Mouse (Mus musculus) bone marrow macrophage, adult 2 months (primary cell): ENCODE results near the gene Fcgr3. TPM values are rescaled to one million over a fixed set of nuclear protein-coding genes. Genes with fewer than 3 reads are reported as not detected.

Source experiments
- H3K27ac ChIP-seq: 2 replicates; pipeline ENCODE4 v1.5.1; 2012; ENCODE audit warnings: low read depth, low read length; ENCODE audit not compliant: insufficient read depth
- H3K4me1 ChIP-seq: 2 replicates; pipeline ENCODE4 v1.6.1; 2012; ENCODE audit warnings: low read length; ENCODE audit not compliant: control insufficient read depth, insufficient read depth
- H3K4me3 ChIP-seq: 2 replicates; pipeline ENCODE4 v1.5.1; 2012; ENCODE audit warnings: mild to moderate bottlenecking, low read length, moderate library complexity; ENCODE audit not compliant: insufficient read depth
- CTCF ChIP-seq: IDR thresholded peaks from 2 replicates; pipeline ENCODE4 v1.5.1; 2012; ENCODE audit warnings: low read depth, mild to moderate bottlenecking, low read length, moderate library complexity
- POLR2A ChIP-seq: IDR thresholded peaks from 2 replicates; pipeline ENCODE4 v1.6.1; 2012; ENCODE audit warnings: mild to moderate bottlenecking, low read depth, low read length, borderline replicate concordance
- polyA plus RNA-seq: library from polyadenylated mRNA; stranded (reverse); fragments of >200 nt; gene quantifications from 2 replicates; pipeline ENCODE4 v1.2.4, GENCODE M21; 2012; ENCODE audit not compliant: missing spikeins, insufficient read depth, insufficient read length

Fcgr3 gene
- polyA plus RNA-seq, 1 experiment: 1,154 TPM

GRCm38 (mm10) chr1:171033756-171034155, 31.0 kb downstream of the Fcgr3 start:
- no peak for TF ChIP-seq POLR2A
- no peak for TF ChIP-seq CTCF
- peaks cover 3% of the 10 kb centered on the region; the same call in 1 of the 2 replicates for H3K4me1 ChIP-seq
- no peak overlapping the region for H3K27ac ChIP-seq
- peak overlapping the region; percentile 66 for H3K4me3 ChIP-seq

- Histone ChIP-seq H3K27ac (no peak overlapping the region), H3K4me3 (peak overlapping the region; percentile 66), H3K4me1 (peaks cover 3% of the 10 kb centered on the region; the same call in 1 of the 2 replicates)
- TF ChIP-seq CTCF (no peak), POLR2A (no peak)
Observed at GRCm38 (mm10) chr1:171033196-171033595, 31.5 kb downstream of the Fcgr3 start.

- Histone ChIP-seq H3K27ac (no peak overlapping the region), H3K4me3 (peak overlapping the region; percentile 66), H3K4me1 (peaks cover 3% of the 10 kb centered on the region; the same call in 1 of the 2 replicates)
- no peak for TF ChIP-seq POLR2A
- no peak for TF ChIP-seq CTCF
Observed at GRCm38 (mm10) chr1:171032691-171033090, 32.0 kb downstream of the Fcgr3 start.

DNA sequence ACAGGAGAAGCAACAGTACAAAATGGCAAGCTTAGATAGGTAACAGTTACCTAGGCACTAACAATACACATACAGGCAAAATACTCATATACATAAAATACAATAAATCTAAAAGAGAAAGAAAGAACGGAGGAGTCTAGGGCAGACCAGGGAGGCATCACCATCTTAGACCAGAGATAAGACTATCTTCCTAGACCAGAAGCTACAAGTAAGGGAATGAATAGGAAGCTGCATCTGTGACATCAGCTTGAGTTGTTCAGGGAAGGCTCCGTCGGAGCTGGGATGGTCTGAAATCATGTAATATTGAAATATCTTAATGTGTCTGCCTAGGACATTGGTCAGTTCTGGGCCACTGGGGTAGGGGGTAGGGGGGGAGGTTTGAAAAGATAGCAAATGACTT, 33.0 kb downstream of the Fcgr3 start:
- TF ChIP-seq POLR2A (no peak), CTCF (no peak)

GRCm38 (mm10) chr1:171019311-171019950, 45.3 kb downstream of the Fcgr3 start:
- H3K4me3 ChIP-seq: peak overlapping the region; percentile 40
- TF ChIP-seq POLR2A (no peak), CTCF (no peak)

More for the DNA sequence above, 33.0 kb downstream of the Fcgr3 start:
- no peak overlapping the region for H3K4me3 ChIP-seq
- peaks cover 3% of the 10 kb centered on the region; the same call in 1 of the 2 replicates for H3K4me1 ChIP-seq
- no peak overlapping the region for H3K27ac ChIP-seq

DNA sequence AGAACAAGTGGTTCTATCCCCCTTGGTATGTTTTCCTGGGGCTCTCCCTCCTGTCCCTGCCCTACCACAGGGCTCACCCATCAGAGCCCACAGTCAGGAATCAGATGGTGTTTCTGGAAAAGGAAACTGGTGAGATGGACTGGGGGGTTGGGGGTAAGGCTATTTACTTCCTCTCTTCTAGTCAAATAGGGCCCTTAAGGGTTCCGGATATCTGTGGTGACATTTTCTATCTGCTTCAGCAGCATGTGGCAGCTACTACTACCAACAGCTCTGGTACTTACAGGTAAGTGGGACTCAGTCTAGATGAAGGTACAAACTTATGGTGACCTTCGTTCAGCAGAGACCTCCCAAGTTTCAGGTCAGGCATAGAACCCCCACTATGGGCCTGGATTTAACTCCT, 46.0 kb downstream of the Fcgr3 start, which contains the start of gene Fcgr4:
Gene Fcgr4, plus strand, starts transcription at position 184 of the 400 bp plus-strand sequence.
- TF ChIP-seq POLR2A (no peak), CTCF (no peak)
- Histone ChIP-seq H3K27ac (peak within 1 kb of the TSS; percentile 89), H3K4me3 (peak within 1 kb of the TSS; percentile 40), H3K4me1 (peaks cover 42% of the 10 kb centered on the region)

More at GRCm38 (mm10) chr1:171019311-171019950, 45.3 kb downstream of the Fcgr3 start:
- H3K27ac ChIP-seq: peak overlapping the region; percentile 89
- H3K4me1 ChIP-seq: peaks cover 42% of the 10 kb centered on the region

DNA sequence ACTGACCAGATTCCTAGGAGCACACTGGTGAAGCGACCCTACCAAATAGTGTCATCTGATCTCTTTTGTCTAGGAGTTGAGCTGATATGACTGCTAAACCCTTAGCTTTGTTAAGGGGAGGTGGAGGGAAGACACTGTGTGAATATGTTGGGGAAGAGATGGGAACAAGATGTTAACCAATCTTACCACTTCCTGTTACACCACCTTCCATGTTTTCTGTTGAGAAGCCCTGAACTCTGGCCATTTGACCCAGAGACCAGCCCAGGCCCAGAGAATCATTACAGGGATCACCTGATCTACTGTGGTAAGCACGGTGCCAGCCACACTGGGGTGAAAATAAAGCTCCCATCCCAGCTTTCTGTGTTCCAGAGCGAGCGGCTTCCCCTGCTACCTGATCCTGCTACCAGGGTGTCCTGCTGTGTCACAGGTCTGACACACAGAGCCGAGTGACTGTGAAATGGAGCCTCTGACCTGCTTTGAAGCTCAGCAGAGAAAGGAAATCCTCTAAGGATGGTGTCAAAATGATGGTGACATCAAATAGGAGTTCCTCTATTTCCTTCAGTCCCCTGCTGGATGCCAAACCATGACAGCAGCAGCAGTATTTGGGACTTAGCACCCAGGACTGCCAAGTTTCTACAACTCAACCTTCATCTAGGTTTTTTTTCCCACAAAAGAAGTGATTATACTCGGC, 47.1 kb downstream of the Fcgr3 start:
- TF ChIP-seq POLR2A (no peak), CTCF (no peak)
- Histone ChIP-seq H3K4me3 (no peak overlapping the region), H3K27ac (peak overlapping the region; percentile 89), H3K4me1 (peaks cover 42% of the 10 kb centered on the region)

DNA sequence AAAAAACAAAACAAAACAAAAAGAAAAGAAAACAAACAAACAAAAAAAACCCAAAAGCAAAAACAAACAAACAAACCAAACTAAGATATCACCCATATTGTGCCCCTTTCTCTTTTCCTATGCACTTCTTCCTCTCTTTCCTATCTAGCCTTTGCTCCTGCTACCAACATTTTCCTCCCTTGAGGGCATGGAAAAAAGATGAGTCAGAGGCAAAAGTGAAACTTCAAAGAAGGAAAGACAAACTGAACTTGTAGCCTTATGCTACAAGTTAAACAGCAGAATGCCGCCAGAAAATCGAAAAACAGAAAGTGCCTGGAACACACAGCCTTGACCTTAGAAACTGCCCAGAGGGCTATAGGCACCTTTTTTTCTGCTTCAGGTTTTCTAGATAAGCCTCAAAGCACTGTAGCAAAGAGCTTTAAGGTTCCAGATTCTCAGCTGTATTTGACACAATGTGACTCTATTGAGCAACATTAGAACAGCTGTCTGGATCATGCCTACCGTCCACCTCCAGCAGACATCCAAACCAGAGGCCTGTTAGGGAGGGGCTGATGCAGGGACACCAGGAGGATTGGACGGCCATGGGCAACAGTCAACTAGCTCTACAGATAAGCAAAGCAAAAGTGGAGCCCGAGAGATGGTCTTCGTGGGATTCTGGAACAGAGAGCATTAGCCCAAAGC, 47.9 kb downstream of the Fcgr3 start:
- H3K4me1 ChIP-seq: peaks cover 42% of the 10 kb centered on the region
- peak overlapping the region; percentile 13; the same call in 1 of the 2 replicates for H3K4me3 ChIP-seq
- peak overlapping the region; percentile 89 for H3K27ac ChIP-seq
- TF ChIP-seq POLR2A (no peak), CTCF (no peak)

DNA sequence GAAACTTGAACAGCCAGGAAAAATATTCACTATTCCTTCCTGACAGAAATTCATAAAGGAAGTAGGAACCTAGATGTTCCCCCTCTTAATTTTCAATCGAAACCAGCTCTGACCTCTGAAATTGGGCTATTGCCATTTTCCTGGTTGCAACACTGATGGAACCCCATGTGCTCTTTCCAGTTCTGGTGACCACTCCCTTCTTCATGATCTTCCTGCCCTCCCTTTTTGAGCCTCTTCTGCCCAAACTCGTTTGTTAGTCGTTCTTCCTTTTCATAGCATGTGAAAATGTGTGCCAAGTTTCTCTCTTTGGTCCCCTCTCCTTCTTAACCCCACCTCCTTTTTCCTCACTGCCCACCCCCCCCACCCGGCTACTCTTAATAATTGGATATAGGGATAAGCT, 53.0 kb downstream of the Fcgr3 start:
- TF ChIP-seq CTCF (no peak), POLR2A (no peak)
- peaks cover 6% of the 10 kb centered on the region for H3K4me1 ChIP-seq
- no peak overlapping the region for H3K27ac ChIP-seq
- H3K4me3 ChIP-seq: no peak overlapping the region
